Mouse (Mus musculus): ENCODE results near the gene Kifc3. TPM values are rescaled to one million over a fixed set of nuclear protein-coding genes. Genes with fewer than 3 reads are reported as not detected.

The Kifc3 gene
- total RNA-seq, 2 experiments from 2014 or later: 0.51 to 0.96 TPM

GRCm38 (mm10) chr8:95162785-95163184 lies 39.8 kb downstream of the Kifc3 start:
- ATAC-seq (replicated peaks; ENCODE audit: low FRiP score, poor library complexity, severe bottlenecking): no peak

- no peak for ATAC-seq (replicated peaks; ENCODE audit: low FRiP score, poor library complexity, severe bottlenecking)
Measured at GRCm38 (mm10) chr8:95159344-95159743, 43.3 kb downstream of the Kifc3 start.

DNA sequence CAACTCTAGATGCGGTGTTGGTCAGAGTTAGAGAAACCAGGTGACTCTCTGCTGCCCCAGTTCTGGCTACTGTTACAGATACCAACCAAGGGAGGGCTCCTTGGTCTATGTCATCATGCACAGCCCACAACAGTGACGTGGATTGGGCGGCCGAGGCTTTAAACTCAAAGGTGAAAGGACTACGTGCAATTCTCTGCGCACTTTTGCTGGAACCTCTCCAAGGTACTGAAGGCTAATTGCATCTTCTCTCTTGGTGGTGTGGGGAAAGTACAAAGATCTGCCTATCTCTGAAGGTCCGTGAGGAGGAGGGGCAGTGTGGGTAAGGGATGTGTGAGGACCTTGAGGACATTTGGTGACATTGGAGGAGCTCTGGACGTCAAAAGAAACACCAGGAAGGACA lies 44.0 kb downstream of the Kifc3 start:
- no peak for ATAC-seq (replicated peaks; ENCODE audit: low FRiP score, poor library complexity, severe bottlenecking)

DNA sequence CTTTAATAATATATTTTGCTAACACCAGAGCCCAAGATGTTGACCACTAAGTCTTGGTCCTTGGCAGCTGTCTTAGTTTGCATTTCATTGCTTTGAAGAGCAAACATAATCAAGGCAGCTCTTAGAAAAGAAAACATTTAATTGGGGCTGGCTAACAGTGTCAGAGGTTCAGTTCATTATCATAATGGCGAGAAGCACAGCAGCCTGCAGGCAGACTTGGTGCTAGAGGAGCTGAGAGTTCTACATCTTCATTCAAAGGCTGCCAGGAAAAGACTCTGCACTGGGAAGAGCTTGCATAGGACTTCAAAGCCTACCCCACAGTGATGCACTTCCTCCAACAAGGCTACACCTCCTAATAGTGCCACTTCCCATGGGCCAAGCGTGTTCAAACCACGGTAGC lies 45.5 kb downstream of the Kifc3 start:
- no peak for ATAC-seq (replicated peaks; ENCODE audit: low FRiP score, poor library complexity, severe bottlenecking)

- ATAC-seq (replicated peaks; ENCODE audit: low FRiP score, poor library complexity, severe bottlenecking): no peak
Measured at GRCm38 (mm10) chr8:95156108-95156507, 46.5 kb downstream of the Kifc3 start.

- no peak for ATAC-seq (replicated peaks; ENCODE audit: low FRiP score, poor library complexity, severe bottlenecking)
Measured at GRCm38 (mm10) chr8:95155361-95155760, 47.3 kb downstream of the Kifc3 start.

GRCm38 (mm10) chr8:95154654-95155053 lies 48.0 kb downstream of the Kifc3 start:
- no peak for ATAC-seq (replicated peaks; ENCODE audit: low FRiP score, poor library complexity, severe bottlenecking)

- ATAC-seq (replicated peaks; ENCODE audit: low FRiP score, poor library complexity, severe bottlenecking): no peak
Measured at GRCm38 (mm10) chr8:95154056-95154455, 48.6 kb downstream of the Kifc3 start.

GRCm38 (mm10) chr8:95150608-95151007 lies 52.0 kb downstream of the Kifc3 start:
- no peak for ATAC-seq (replicated peaks; ENCODE audit: low FRiP score, poor library complexity, severe bottlenecking)

DNA sequence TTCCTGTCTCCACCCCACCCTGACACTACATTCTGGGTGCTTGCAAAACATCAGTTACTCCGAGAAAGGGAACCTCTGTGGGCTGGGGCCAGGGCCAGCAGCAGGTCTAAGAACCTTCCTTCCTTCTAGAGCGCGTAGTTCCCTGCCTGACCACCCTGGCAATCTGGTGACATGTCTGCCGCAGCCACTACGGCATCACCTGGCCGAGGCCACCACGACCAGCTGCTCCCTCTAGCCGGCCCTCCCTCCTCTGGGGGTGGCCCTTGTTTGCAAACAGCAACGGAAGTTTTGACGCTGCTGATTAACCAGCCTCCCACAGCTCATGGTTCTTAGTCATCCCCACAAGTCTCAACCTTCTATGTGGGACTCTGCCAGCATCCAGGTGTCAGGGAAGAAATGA lies 53.2 kb downstream of the Kifc3 start:
- no peak for ATAC-seq (replicated peaks; ENCODE audit: low FRiP score, poor library complexity, severe bottlenecking)

GRCm38 (mm10) chr8:95146846-95147245 lies 55.8 kb downstream of the Kifc3 start:
- no peak for ATAC-seq (replicated peaks; ENCODE audit: low FRiP score, poor library complexity, severe bottlenecking)

DNA sequence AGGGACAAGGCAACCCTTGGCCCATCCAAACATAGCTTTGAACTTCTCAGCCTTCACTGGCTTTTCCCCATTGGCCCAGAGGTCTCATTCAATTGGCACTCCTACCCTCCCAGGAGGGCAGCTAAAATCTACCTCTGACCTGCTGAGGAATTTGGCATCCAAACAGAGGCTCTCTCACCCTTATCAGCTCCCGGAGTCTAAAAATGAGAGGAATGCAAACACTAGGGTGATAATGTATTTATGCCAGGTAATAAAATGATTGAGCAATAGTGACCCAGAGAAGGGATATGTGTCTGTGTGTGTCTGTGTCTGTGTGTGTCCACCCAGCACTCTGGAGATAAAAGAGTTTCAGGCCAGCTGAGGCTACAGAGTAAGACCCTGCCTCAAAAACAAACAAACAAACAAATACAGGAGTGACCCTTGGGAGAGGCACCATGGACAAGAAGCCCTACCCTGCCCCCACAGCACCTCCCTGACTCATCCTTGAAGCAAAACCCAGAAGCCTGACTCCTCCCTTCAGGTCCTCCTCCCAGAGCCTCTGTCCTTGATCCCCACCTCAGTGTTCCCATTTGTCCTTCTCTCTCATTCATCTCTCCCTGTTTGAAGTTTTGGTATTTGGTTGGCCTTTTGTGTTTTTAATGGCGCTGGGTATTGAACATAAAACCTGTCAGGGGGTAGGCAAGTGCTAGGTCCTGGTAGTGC lies 56.4 kb downstream of the Kifc3 start:
- ATAC-seq (replicated peaks; ENCODE audit: low FRiP score, poor library complexity, severe bottlenecking): no peak

GRCm38 (mm10) chr8:95144631-95145015 lies 58.0 kb downstream of the Kifc3 start:
- no peak for ATAC-seq (replicated peaks; ENCODE audit: low FRiP score, poor library complexity, severe bottlenecking)

DNA sequence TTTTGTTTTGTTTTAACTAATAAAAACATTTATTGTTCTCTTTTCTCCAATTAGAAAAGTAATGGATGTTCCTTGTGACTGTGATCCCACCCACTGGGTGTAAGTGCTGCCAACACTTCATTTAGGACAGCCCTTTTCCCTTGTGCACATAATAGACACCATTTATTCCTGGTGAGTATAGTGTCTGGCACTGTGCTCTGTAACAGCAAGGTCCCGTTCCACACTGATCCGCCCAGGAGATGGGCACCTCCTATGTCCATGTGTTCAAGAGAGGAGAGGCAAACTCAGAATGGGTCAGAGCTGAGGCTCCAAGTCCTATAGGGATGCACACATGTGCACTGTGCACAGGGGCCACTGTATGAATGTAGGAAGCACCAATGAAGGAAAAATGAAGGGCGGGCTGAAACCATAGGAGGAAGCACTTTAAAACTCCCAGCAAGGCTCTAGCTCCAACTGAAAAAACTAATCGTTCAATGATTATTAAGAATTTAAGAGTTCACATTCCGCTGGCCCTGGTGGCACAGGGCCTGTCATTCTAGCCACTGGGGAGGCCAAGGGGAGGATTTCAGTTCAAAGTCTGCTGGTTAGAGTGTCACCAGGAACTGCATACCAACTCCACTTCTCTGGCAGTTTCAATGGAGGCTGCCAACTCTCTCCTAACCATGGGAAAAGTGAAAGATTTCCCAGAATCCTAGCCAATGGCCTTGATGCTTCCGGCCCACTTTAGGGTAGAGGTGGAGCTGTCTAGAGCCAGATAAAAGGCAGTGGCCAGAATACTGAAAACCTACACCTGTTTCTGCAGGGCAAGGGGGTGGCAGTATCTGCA lies 58.6 kb downstream of the Kifc3 start:
- no peak for ATAC-seq (replicated peaks; ENCODE audit: low FRiP score, poor library complexity, severe bottlenecking)

GRCm38 (mm10) chr8:95142985-95143804 lies 59.4 kb downstream of the Kifc3 start:
- ATAC-seq (replicated peaks; ENCODE audit: low FRiP score, poor library complexity, severe bottlenecking): no peak

GRCm38 (mm10) chr8:95142075-95142831 lies 60.4 kb downstream of the Kifc3 start:
- no peak for ATAC-seq (replicated peaks; ENCODE audit: low FRiP score, poor library complexity, severe bottlenecking)

- no peak for ATAC-seq (replicated peaks; ENCODE audit: low FRiP score, poor library complexity, severe bottlenecking)
Measured at GRCm38 (mm10) chr8:95141469-95142074, 61.0 kb downstream of the Kifc3 start.

GRCm38 (mm10) chr8:95141026-95141425 lies 61.6 kb downstream of the Kifc3 start:
- no peak for ATAC-seq (replicated peaks; ENCODE audit: low FRiP score, poor library complexity, severe bottlenecking)

DNA sequence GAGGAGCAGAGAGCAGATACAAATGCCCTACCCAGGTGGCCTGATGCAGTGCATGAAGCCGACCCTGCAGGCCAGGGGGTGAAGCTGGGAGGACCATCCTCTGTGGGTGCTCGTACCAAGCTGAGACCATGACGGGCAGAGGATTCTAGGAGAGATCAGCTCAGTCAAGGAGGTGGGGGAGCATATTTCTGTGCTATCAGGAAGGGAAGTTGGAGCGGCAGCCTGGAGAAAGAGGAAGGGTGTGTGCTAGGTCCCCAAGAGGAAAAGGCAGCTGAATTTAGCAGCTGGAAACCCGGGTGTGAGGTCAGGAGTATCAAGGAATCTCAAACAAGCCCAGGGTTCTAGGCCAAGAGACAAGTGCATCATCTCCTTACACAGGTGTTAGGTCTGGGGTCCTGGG lies 62.1 kb downstream of the Kifc3 start:
- no peak for ATAC-seq (replicated peaks; ENCODE audit: low FRiP score, poor library complexity, severe bottlenecking)

GRCm38 (mm10) chr8:95139051-95139365 lies 63.6 kb downstream of the Kifc3 start:
- no peak for ATAC-seq (replicated peaks; ENCODE audit: low FRiP score, poor library complexity, severe bottlenecking)
